Mouse (Mus musculus): ENCODE measurements around the gene Trpm1. TPM values are rescaled to one million over a fixed set of nuclear protein-coding genes. Genes with fewer than 3 reads are reported as not detected.

The Trpm1 gene
- polyA plus RNA-seq, 1 experiment = not detected

DNA sequence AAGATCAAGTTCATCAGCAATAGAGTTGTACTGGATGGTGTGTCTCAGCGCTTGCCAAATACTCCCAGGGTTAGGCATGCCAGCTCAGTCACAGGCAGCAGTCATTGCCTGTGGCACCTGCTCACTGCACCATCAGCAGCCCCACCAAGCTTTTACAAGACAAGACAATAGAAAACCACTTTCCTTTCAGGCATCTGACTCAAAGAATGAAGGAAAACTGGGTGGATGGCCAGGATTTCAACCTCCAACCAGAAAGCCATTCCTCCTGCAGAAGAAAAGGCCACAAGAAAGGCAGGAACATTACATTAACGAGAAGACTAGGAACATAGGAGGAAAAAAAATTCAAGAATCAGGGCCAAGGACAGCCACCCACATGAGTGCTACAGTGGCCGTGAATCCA lies 100.1 kb downstream of the Trpm1 start:
- no peak for TF ChIP-seq POLR2A (IDR thresholded peaks at IDR 0.05; ENCODE audit: borderline replicate concordance, insufficient read depth, low read length)
- no peak overlapping the region for H3K4me3 ChIP-seq (replicated peaks; ENCODE audit: insufficient read depth, low read depth, low read length)
- no peak overlapping the region for H3K27ac ChIP-seq (ENCODE audit: insufficient read depth, low read length)
- H3K4me1 ChIP-seq (ENCODE audit: control insufficient read depth, insufficient read depth, low read length) = no peaks in the 10 kb centered on the region
- 74% methylated on average over 3 of the region's 3 CpGs for WGBS
- H3K27me3 ChIP-seq (ENCODE audit: control insufficient read depth, insufficient read depth, low read length) = no peaks in the 10 kb centered on the region
- DNase-seq = no peak

DNA sequence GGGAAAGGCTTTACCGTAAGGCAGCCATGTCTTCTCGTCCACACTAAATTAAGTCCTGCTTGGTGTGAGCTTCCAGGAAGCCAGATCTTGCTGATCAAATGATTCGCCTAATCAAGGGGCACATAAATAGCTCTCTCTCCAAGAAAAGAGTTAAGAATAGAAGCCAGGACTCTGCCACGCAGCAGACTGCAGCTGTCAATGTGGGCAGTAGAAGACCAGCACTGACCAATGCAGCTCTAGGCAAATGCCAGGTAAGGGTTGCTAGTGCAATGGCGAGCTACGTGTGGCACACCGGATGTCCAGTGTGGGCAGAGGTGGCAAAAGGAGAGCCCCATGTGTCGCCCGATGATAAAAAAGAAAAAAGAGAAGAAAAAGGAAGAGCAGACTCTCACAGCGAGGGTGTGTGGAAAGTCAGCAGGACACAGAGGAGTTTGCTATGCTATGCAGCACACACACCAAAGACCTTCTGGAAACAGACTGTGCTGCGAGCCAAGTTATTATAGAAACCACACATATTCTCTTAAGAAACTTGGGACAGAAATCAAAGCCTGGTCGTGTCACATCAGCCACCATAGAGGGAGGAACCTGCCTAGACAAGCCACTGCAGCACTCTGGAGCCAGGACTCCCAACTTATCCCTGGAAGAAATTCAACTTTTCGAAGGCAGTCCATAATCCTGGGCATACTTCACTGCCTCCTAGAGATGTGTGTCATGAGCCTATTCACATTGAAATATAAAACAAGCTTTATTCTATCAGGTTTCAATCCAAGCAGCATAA lies 112.1 kb downstream of the Trpm1 start:
- WGBS = 63% methylated on average over 13 of the region's 13 CpGs
- TF ChIP-seq POLR2A (IDR thresholded peaks at IDR 0.05; ENCODE audit: borderline replicate concordance, insufficient read depth, low read length) (no peak), CTCF (IDR thresholded peaks at IDR 0.05; ENCODE audit: borderline replicate concordance, insufficient read depth, low read depth, low read length) (no peak)
- no peaks in the 10 kb centered on the region for H3K27me3 ChIP-seq (ENCODE audit: control insufficient read depth, insufficient read depth, low read length)
- H3K27ac ChIP-seq (ENCODE audit: insufficient read depth, low read length) = no peak overlapping the region
- H3K4me3 ChIP-seq (replicated peaks; ENCODE audit: insufficient read depth, low read depth, low read length) = no peak overlapping the region
- no peaks in the 10 kb centered on the region for H3K4me1 ChIP-seq (ENCODE audit: control insufficient read depth, insufficient read depth, low read length)
- no peak for DNase-seq

DNA sequence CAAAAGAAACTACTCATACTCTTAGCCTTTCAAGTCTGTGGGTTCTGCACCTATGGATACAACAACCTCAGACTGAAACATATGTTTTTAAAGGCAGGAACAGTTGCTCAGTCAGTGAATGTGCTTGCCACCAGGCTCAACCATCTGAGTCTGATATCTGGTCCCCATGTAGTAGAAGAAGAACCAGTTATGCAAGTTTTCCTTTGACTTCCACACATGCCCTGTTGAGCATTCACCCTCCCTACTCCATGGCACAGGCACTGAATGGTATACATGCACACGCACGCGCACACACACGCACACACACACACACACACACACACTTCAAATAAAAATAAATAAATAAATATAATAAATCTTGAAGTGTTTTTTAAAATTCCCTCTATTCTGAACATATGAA lies 113.0 kb downstream of the Trpm1 start:
- TF ChIP-seq CTCF (IDR thresholded peaks at IDR 0.05; ENCODE audit: borderline replicate concordance, insufficient read depth, low read depth, low read length) (no peak), POLR2A (IDR thresholded peaks at IDR 0.05; ENCODE audit: borderline replicate concordance, insufficient read depth, low read length) (no peak)
- no peak overlapping the region for H3K4me3 ChIP-seq (replicated peaks; ENCODE audit: insufficient read depth, low read depth, low read length)
- WGBS = 96% methylated on average over 4 of the region's 4 CpGs
- no peak overlapping the region for H3K27ac ChIP-seq (ENCODE audit: insufficient read depth, low read length)
- H3K4me1 ChIP-seq (ENCODE audit: control insufficient read depth, insufficient read depth, low read length) = no peaks in the 10 kb centered on the region
- DNase-seq = no peak
- no peaks in the 10 kb centered on the region for H3K27me3 ChIP-seq (ENCODE audit: control insufficient read depth, insufficient read depth, low read length)

DNA sequence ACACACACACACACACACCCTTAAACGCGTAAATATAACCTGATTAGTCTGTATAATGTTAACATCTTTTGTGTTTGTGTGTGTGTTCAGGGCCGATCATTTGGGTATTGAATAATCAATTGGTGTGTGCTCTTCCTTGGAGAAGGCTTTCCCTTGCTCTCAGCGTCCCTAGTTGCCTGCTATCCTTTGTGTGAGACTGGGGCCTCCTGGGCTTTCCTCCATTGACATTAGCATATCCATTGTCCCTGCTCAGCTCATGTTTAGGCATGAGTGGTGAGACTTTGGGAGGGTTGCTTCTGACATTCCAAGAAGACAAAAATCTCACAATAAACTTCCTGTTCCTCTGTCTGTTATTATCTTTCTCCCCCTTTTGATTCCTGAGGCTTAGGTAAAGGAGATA lies 118.3 kb downstream of the Trpm1 start:
- Histone ChIP-seq H3K4me3 (replicated peaks; ENCODE audit: insufficient read depth, low read depth, low read length) (no peak overlapping the region), H3K27me3 (ENCODE audit: control insufficient read depth, insufficient read depth, low read length) (no peaks in the 10 kb centered on the region), H3K4me1 (ENCODE audit: control insufficient read depth, insufficient read depth, low read length) (no peaks in the 10 kb centered on the region), H3K27ac (ENCODE audit: insufficient read depth, low read length) (no peak overlapping the region)
- DNase-seq = no peak
- WGBS = 32% methylated on average over 4 of the region's 4 CpGs
- no peak for TF ChIP-seq CTCF (IDR thresholded peaks at IDR 0.05; ENCODE audit: borderline replicate concordance, insufficient read depth, low read depth, low read length)

DNA sequence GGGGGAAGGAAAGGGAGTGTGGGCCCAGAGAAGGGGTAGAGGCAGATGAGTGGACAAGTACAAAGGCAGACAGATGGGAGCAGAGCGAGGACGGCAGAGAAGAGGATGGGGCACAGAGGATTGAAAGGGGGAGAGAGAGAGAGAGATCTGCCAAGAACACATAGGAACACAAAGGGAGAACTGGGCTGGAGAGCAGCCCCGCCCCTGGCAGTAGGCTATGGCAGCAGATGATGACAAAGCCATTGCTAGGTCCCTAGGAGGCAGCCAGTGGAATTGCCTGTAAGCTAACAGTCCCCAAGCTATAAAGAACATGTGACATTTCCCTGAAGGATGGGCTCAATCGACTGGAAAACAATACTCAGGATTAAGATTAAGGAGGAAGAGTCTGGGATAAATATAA lies 121.9 kb downstream of the Trpm1 start:
- Histone ChIP-seq H3K4me3 (replicated peaks; ENCODE audit: insufficient read depth, low read depth, low read length) (no peak overlapping the region), H3K4me1 (ENCODE audit: control insufficient read depth, insufficient read depth, low read length) (no peaks in the 10 kb centered on the region), H3K27ac (ENCODE audit: insufficient read depth, low read length) (no peak overlapping the region), H3K27me3 (ENCODE audit: control insufficient read depth, insufficient read depth, low read length) (no peaks in the 10 kb centered on the region)
- WGBS = 43% methylated on average over 4 of the region's 4 CpGs
- TF ChIP-seq POLR2A (IDR thresholded peaks at IDR 0.05; ENCODE audit: borderline replicate concordance, insufficient read depth, low read length) (no peak), CTCF (IDR thresholded peaks at IDR 0.05; ENCODE audit: borderline replicate concordance, insufficient read depth, low read depth, low read length) (no peak)
- no peak for DNase-seq

DNA sequence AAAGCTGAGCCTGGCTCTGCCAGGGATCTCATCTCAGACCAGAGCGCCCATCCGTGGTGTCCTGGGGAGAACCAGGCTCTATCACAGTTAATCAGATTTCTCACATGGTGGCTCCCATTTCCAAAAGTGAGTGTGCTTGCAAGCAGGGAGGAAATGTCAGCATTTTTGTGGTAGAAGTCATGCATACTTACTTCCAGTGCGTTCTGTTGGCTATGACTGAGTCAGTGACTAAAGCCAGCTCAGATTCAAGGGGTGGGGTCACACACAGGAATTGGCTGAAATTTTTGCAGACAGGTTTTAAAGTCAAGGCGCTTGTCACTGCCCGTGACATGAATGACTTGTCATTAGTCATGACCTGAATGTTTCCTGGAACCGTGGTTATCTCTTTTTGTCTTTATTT lies 123.3 kb downstream of the Trpm1 start:
- WGBS = 53% methylated on average over 6 of the region's 6 CpGs
- H3K27ac ChIP-seq (ENCODE audit: insufficient read depth, low read length) = no peak overlapping the region
- H3K4me3 ChIP-seq (replicated peaks; ENCODE audit: insufficient read depth, low read depth, low read length) = no peak overlapping the region
- DNase-seq = no peak
- H3K27me3 ChIP-seq (ENCODE audit: control insufficient read depth, insufficient read depth, low read length) = no peaks in the 10 kb centered on the region
- TF ChIP-seq POLR2A (IDR thresholded peaks at IDR 0.05; ENCODE audit: borderline replicate concordance, insufficient read depth, low read length) (no peak), CTCF (IDR thresholded peaks at IDR 0.05; ENCODE audit: borderline replicate concordance, insufficient read depth, low read depth, low read length) (no peak)
- no peaks in the 10 kb centered on the region for H3K4me1 ChIP-seq (ENCODE audit: control insufficient read depth, insufficient read depth, low read length)

DNA sequence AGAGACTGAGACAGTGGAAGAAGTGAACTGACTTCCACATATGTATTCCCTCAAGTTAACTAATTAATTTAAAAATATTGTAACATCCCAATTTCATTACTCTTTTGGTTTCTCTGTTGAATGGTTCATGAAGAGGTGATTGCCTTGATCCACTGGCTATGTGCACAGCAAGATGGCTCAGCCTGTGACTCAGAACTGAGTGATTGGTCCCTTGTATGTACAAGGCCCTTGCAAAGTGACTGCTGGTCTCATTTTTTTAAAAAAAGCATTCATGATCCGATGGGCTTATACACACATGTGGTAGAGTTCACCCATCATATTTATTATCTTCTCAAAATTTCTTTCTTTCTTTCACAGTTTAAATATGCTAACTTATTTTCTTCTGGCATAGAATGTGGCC lies 124.9 kb downstream of the Trpm1 start:
- no peak for TF ChIP-seq POLR2A (IDR thresholded peaks at IDR 0.05; ENCODE audit: borderline replicate concordance, insufficient read depth, low read length)
- no peak for TF ChIP-seq CTCF (IDR thresholded peaks at IDR 0.05; ENCODE audit: borderline replicate concordance, insufficient read depth, low read depth, low read length)
- WGBS = 92% methylated on average over 1 of the region's 1 CpGs

DNA sequence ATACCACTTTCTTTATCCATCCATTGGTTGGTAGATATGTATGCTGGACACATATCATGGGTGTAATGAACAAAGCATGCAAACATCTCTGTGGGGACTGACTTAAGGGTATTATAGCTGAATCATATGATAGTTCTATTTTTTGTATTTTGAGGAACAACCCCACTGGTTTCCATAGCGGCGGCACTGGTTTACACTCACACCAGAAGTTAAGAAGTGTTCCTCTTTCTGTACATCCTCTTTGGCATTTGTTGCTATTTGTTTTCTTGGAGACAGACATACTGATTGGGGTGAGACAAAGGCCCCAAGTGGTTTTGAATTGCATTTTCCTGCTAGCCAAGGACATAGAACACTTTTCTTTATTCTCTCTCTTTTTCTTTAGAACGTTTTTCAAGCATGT lies 125.9 kb downstream of the Trpm1 start:
- no peak for DNase-seq
- WGBS = 86% methylated on average over 3 of the region's 3 CpGs
- Histone ChIP-seq H3K27ac (ENCODE audit: insufficient read depth, low read length) (no peak overlapping the region), H3K27me3 (ENCODE audit: control insufficient read depth, insufficient read depth, low read length) (no peaks in the 10 kb centered on the region), H3K4me3 (replicated peaks; ENCODE audit: insufficient read depth, low read depth, low read length) (no peak overlapping the region), H3K4me1 (ENCODE audit: control insufficient read depth, insufficient read depth, low read length) (no peaks in the 10 kb centered on the region)
- TF ChIP-seq POLR2A (IDR thresholded peaks at IDR 0.05; ENCODE audit: borderline replicate concordance, insufficient read depth, low read length) = no peak
- TF ChIP-seq CTCF (IDR thresholded peaks at IDR 0.05; ENCODE audit: borderline replicate concordance, insufficient read depth, low read depth, low read length) = no peak

More for the DNA sequence above, 124.9 kb downstream of the Trpm1 start:
- Histone ChIP-seq H3K27ac (ENCODE audit: insufficient read depth, low read length) (no peak overlapping the region), H3K4me1 (ENCODE audit: control insufficient read depth, insufficient read depth, low read length) (no peaks in the 10 kb centered on the region), H3K4me3 (replicated peaks; ENCODE audit: insufficient read depth, low read depth, low read length) (no peak overlapping the region), H3K27me3 (ENCODE audit: control insufficient read depth, insufficient read depth, low read length) (no peaks in the 10 kb centered on the region)
- DNase-seq = no peak

Measured in cerebellum, adult 2 months (tissue).